Mouse (Mus musculus): Measurements from ENCODE around the gene Aldh18a1. TPM values are rescaled to one million over a fixed set of nuclear protein-coding genes. Genes with fewer than 3 reads are reported as not detected.

Aldh18a1 gene
- total and polyA plus RNA-seq, 3 experiments, result 101 to 193 (median 120) TPM

DNA sequence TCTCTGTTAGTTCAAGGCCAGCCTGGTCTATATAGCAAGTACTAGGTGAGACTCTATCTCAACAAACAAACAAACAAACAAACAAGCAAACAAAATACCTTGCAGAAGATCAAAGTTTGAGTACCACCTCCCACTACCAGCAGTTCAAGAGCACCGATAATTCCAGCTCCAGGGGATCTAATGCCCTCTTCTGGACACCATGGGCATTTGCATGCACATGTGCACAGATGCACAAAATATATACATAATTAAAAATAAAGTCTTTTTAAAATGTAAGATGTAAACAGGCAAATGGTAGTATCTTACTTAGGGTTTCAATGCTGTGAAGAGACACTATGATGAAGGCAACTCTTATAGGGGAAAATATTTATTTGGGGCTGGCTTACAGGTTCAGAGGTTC lies 44.9 kb upstream of the Aldh18a1 start:
- Histone ChIP-seq H3K4me2 (ENCODE audit: insufficient read depth, low read depth, poor library complexity, severe bottlenecking) (no peak overlapping the region), H3K4me1 (ENCODE audit: control insufficient read depth in 1 of 2, insufficient read depth in 2 of 2) (peaks cover under 1 to 20% of the 10 kb centered on the region in 2 experiments; a peak in 3 of 4 replicates), H3K9me3 (replicated peaks; ENCODE audit: low read length) (no peaks in the 10 kb centered on the region), H3K4me3 (replicated peaks in 1 of 3; ENCODE audit: low read depth in 2 of 3, low read length in 2 of 3, poor library complexity in 1 of 3) (no peak overlapping the region), H3K27me3 (replicated peaks) (no peaks in the 10 kb centered on the region), H3K9ac (ENCODE audit: insufficient read depth, low read depth) (no peak overlapping the region), H3K79me2 (replicated peaks; ENCODE audit: control insufficient read depth, extremely low read depth, insufficient read depth, poor library complexity, severe bottlenecking) (no peaks in the 10 kb centered on the region), H3K27ac (ENCODE audit: insufficient read depth, low read depth) (no peak overlapping the region), H3K36me3 (replicated peaks in 1 of 2; ENCODE audit: control insufficient read depth in 1 of 2, insufficient read depth in 1 of 2, low read length in 1 of 2) (no peaks in the 10 kb centered on the region)
- DNase-seq (ENCODE audit: extremely low read depth), result no peak
- TF ChIP-seq KAT2A (IDR thresholded peaks at IDR 0.05; ENCODE audit: insufficient replicate concordance, low read length) (no peak), ZC3H11A (IDR thresholded peaks at IDR 0.05; ENCODE audit: low read depth, low read length) (no peak), MAFK (IDR thresholded peaks at IDR 0.05; ENCODE audit: insufficient replicate concordance, low read length) (no peak), MYC (IDR thresholded peaks at IDR 0.05; ENCODE audit: low read depth, low read length) (0 out of 2 replicates have a peak, but pooled peaks have one; percentile 44), SMC3 (IDR thresholded peaks at IDR 0.05; ENCODE audit: low read depth, low read length) (peak; percentile 41), RAD21 (IDR thresholded peaks at IDR 0.05; ENCODE audit: low read depth, low read length) (peak; percentile 39), CTCF (conservative IDR thresholded peaks at IDR 0.05 in 1 of 2, IDR thresholded peaks at IDR 0.05 in 1 of 2; ENCODE audit: low read depth in 2 of 2, low read length in 2 of 2) (peak; percentile 31 to 50; a peak in 3 of 4 replicates)
- dilution Hi-C loops (cut with MboI; ENCODE audit: extremely low pct_ligation_motif_present, extremely low pct_unique_long_range_greater_than_20kb, low sequenced_read_pairs), result no loop called here
- in situ Hi-C loops (cut with MboI; ENCODE audit: low pct_ligation_motif_present, low pct_unique_long_range_greater_than_20kb, low sequenced_read_pairs), result no loop called here

DNA sequence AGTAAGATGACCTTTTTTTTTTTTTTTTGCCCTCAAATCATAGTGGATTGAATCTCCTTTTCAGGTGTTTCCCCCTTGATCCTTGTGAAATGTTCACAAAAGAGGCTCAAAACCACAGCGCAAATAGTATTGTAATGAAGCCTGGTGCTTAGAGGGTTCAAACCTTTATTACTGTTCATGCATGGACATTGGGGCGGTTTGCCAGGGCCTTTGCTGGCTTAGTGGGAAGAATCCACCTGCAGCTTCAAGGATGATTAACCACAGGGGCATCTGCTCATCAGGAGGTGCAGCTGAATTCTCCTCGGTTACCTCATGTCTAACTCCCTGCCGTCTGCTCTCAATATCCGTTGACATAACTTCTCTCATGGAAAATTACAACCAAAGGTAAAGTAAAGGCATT lies 44.4 kb upstream of the Aldh18a1 start:
- Histone ChIP-seq H3K27ac (ENCODE audit: insufficient read depth, low read depth) (no peak overlapping the region), H3K9ac (ENCODE audit: insufficient read depth, low read depth) (no peak overlapping the region), H3K4me3 (replicated peaks in 1 of 3; ENCODE audit: low read depth in 2 of 3, low read length in 2 of 3, poor library complexity in 1 of 3) (no peak overlapping the region), H3K27me3 (replicated peaks) (no peaks in the 10 kb centered on the region), H3K79me2 (replicated peaks; ENCODE audit: control insufficient read depth, extremely low read depth, insufficient read depth, poor library complexity, severe bottlenecking) (no peaks in the 10 kb centered on the region), H3K4me1 (ENCODE audit: control insufficient read depth in 1 of 2, insufficient read depth in 2 of 2) (peaks cover 0 to 15% of the 10 kb centered on the region in 2 experiments; a peak in 2 of 4 replicates), H3K4me2 (ENCODE audit: insufficient read depth, low read depth, poor library complexity, severe bottlenecking) (no peak overlapping the region), H3K9me3 (replicated peaks; ENCODE audit: low read length) (no peaks in the 10 kb centered on the region), H3K36me3 (replicated peaks in 1 of 2; ENCODE audit: control insufficient read depth in 1 of 2, insufficient read depth in 1 of 2, low read length in 1 of 2) (no peaks in the 10 kb centered on the region)
- in situ Hi-C loops (cut with MboI; ENCODE audit: low pct_ligation_motif_present, low pct_unique_long_range_greater_than_20kb, low sequenced_read_pairs), result no loop called here
- dilution Hi-C loops (cut with MboI; ENCODE audit: extremely low pct_ligation_motif_present, extremely low pct_unique_long_range_greater_than_20kb, low sequenced_read_pairs), result no loop called here
- TF ChIP-seq UBTF (IDR thresholded peaks at IDR 0.05; ENCODE audit: low read depth, low read length) (no peak), JUND (conservative IDR thresholded peaks at IDR 0.05; ENCODE audit: low read depth, low read length) (no peak), KAT2A (IDR thresholded peaks at IDR 0.05; ENCODE audit: insufficient replicate concordance, low read length) (no peak), JUN (IDR thresholded peaks at IDR 0.05; ENCODE audit: insufficient read depth, low read depth, low read length) (no peak), ETS1 (conservative IDR thresholded peaks at IDR 0.05; ENCODE audit: low read depth, low read length) (no peak), E2F4 (IDR thresholded peaks at IDR 0.05; ENCODE audit: insufficient replicate concordance, low read depth, low read length) (no peak), CHD1 (IDR thresholded peaks at IDR 0.05; ENCODE audit: low read depth, low read length) (no peak), CHD2 (IDR thresholded peaks at IDR 0.05; ENCODE audit: low read length) (no peak), ELF1 (IDR thresholded peaks at IDR 0.05; ENCODE audit: low read depth, low read length) (no peak), SIN3A (IDR thresholded peaks at IDR 0.05; ENCODE audit: low read length) (no peak), BHLHE40 (IDR thresholded peaks at IDR 0.05; ENCODE audit: low read depth, low read length) (no peak), NELFE (IDR thresholded peaks at IDR 0.05; ENCODE audit: low read depth, low read length) (no peak), TCF12 (IDR thresholded peaks at IDR 0.05; ENCODE audit: low read depth, low read length) (no peak), ZNF384 (IDR thresholded peaks at IDR 0.05; ENCODE audit: low read depth, low read length) (no peak), IRF4 (IDR thresholded peaks at IDR 0.05; ENCODE audit: low read depth, low read length) (no peak), USF1 (IDR thresholded peaks at IDR 0.05; ENCODE audit: low read depth, low read length) (no peak)
- no peak for DNase-seq (ENCODE audit: extremely low read depth)

All from CH12.LX (cell line).